Mouse (Mus musculus): Measurements from ENCODE around the gene Noc2l. TPM values are rescaled to one million over a fixed set of nuclear protein-coding genes. Genes with fewer than 3 reads are reported as not detected.
A peak's percentile ranks its signal among the peaks of the same experiment; 100 is the strongest.

Gene Noc2l
- 47.8 and 50.4 TPM in 2 replicates for polyA plus RNA-seq (2014; fragmentation: Nextera tagmentation; extraction: Ambion mirVana)

GRCm38 (mm10) chr4:156235808-156236533, at the start of gene Noc2l:
Gene Noc2l (plus strand): TSS chr4:156236010.
- under 1% methylated on average over 81 of the region's 90 CpGs for WGBS (ENCODE audit: insufficient replicate concordance)
- peaks cover 30% of the 10 kb centered on the region for H3K36me3 ChIP-seq (ENCODE audit: control insufficient read depth, insufficient read depth, low read length)
- H3K4me1 ChIP-seq (ENCODE audit: control insufficient read depth, insufficient read depth, low read length), result peaks cover 14% of the 10 kb centered on the region; the same call in 1 of the 2 replicates
- no peaks in the 10 kb centered on the region for H3K9me3 ChIP-seq (replicated peaks; ENCODE audit: control insufficient read depth, low read length)
- peak within 1 kb of the TSS; percentile 84 for H3K9ac ChIP-seq (ENCODE audit: low read depth, low read length)
- H3K4me2 ChIP-seq, result peak within 1 kb of the TSS; percentile 84
- no peaks in the 10 kb centered on the region for H3K27me3 ChIP-seq (ENCODE audit: control insufficient read depth, insufficient read depth, low read length)
- ATAC-seq (replicated peaks; ENCODE audit: insufficient number of reproducible peaks, low FRiP score, low TSS enrichment), result peak; percentile 80
- peak within 1 kb of the TSS; percentile 90 for H3K4me3 ChIP-seq (ENCODE audit: low read depth, low read length)
- H3K27ac ChIP-seq (ENCODE audit: low read depth, low read length), result peak within 1 kb of the TSS; percentile 91

GRCm38 (mm10) chr4:156188162-156188810, 47.5 kb upstream of the Noc2l start:
- Histone ChIP-seq H3K27ac (ENCODE audit: low read depth, low read length) (peak overlapping the region; percentile 37), H3K27me3 (ENCODE audit: control insufficient read depth, insufficient read depth, low read length) (no peaks in the 10 kb centered on the region), H3K4me1 (ENCODE audit: control insufficient read depth, insufficient read depth, low read length) (peaks cover 72% of the 10 kb centered on the region), H3K4me3 (ENCODE audit: low read depth, low read length) (no peak overlapping the region), H3K9me3 (replicated peaks; ENCODE audit: control insufficient read depth, low read length) (no peaks in the 10 kb centered on the region), H3K36me3 (ENCODE audit: control insufficient read depth, insufficient read depth, low read length) (peaks cover 6% of the 10 kb centered on the region; the same call in 1 of the 2 replicates), H3K4me2 (peak overlapping the region; percentile 36; the same call in 1 of the 2 replicates), H3K9ac (ENCODE audit: low read depth, low read length) (0 out of 2 replicates have a peak overlapping the region, but pooled peaks have one; percentile 34)
- WGBS (ENCODE audit: insufficient replicate concordance), result 63% methylated on average over 5 of the region's 5 CpGs
- no peak; the same call in 1 of the 2 replicates for ATAC-seq (replicated peaks; ENCODE audit: insufficient number of reproducible peaks, low FRiP score, low TSS enrichment)

GRCm38 (mm10) chr4:156188811-156189323, 46.9 kb upstream of the Noc2l start:
- H3K4me1 ChIP-seq (ENCODE audit: control insufficient read depth, insufficient read depth, low read length), result peaks cover 77% of the 10 kb centered on the region

GRCm38 (mm10) chr4:156192421-156193199, 43.2 kb upstream of the Noc2l start:
- Histone ChIP-seq H3K4me2 (no peak overlapping the region), H3K4me1 (ENCODE audit: control insufficient read depth, insufficient read depth, low read length) (peaks cover 65% of the 10 kb centered on the region), H3K9me3 (replicated peaks; ENCODE audit: control insufficient read depth, low read length) (no peaks in the 10 kb centered on the region), H3K4me3 (ENCODE audit: low read depth, low read length) (no peak overlapping the region), H3K27me3 (ENCODE audit: control insufficient read depth, insufficient read depth, low read length) (no peaks in the 10 kb centered on the region), H3K27ac (ENCODE audit: low read depth, low read length) (no peak overlapping the region), H3K36me3 (ENCODE audit: control insufficient read depth, insufficient read depth, low read length) (no peaks in the 10 kb centered on the region), H3K9ac (ENCODE audit: low read depth, low read length) (no peak overlapping the region)
- no peak for ATAC-seq (replicated peaks; ENCODE audit: insufficient number of reproducible peaks, low FRiP score, low TSS enrichment)
- WGBS (ENCODE audit: insufficient replicate concordance), result 40% methylated on average over 8 of the region's 8 CpGs

More at GRCm38 (mm10) chr4:156188811-156189323, 46.9 kb upstream of the Noc2l start:
- peak overlapping the region; percentile 36; the same call in 1 of the 2 replicates for H3K4me2 ChIP-seq
- no peak; the same call in 1 of the 2 replicates for ATAC-seq (replicated peaks; ENCODE audit: insufficient number of reproducible peaks, low FRiP score, low TSS enrichment)
- H3K4me3 ChIP-seq (ENCODE audit: low read depth, low read length), result no peak overlapping the region
- peaks cover 6% of the 10 kb centered on the region; the same call in 1 of the 2 replicates for H3K36me3 ChIP-seq (ENCODE audit: control insufficient read depth, insufficient read depth, low read length)
- no peaks in the 10 kb centered on the region for H3K9me3 ChIP-seq (replicated peaks; ENCODE audit: control insufficient read depth, low read length)
- H3K9ac ChIP-seq (ENCODE audit: low read depth, low read length), result peak overlapping the region; percentile 34; the same call in 1 of the 2 replicates
- no peaks in the 10 kb centered on the region for H3K27me3 ChIP-seq (ENCODE audit: control insufficient read depth, insufficient read depth, low read length)
- WGBS (ENCODE audit: insufficient replicate concordance), result 23% methylated on average over 6 of the region's 6 CpGs
- peak overlapping the region; percentile 37 for H3K27ac ChIP-seq (ENCODE audit: low read depth, low read length)

GRCm38 (mm10) chr4:156193200-156193590, 42.6 kb upstream of the Noc2l start:
- no peak overlapping the region for H3K9ac ChIP-seq (ENCODE audit: low read depth, low read length)
- H3K27me3 ChIP-seq (ENCODE audit: control insufficient read depth, insufficient read depth, low read length), result no peaks in the 10 kb centered on the region
- H3K4me2 ChIP-seq, result no peak overlapping the region
- WGBS (ENCODE audit: insufficient replicate concordance), result 16% methylated on average over 2 of the region's 2 CpGs
- no peaks in the 10 kb centered on the region for H3K36me3 ChIP-seq (ENCODE audit: control insufficient read depth, insufficient read depth, low read length)
- H3K27ac ChIP-seq (ENCODE audit: low read depth, low read length), result no peak overlapping the region
- H3K4me1 ChIP-seq (ENCODE audit: control insufficient read depth, insufficient read depth, low read length), result peaks cover 60% of the 10 kb centered on the region
- no peak overlapping the region for H3K4me3 ChIP-seq (ENCODE audit: low read depth, low read length)
- no peaks in the 10 kb centered on the region for H3K9me3 ChIP-seq (replicated peaks; ENCODE audit: control insufficient read depth, low read length)
- ATAC-seq (replicated peaks; ENCODE audit: insufficient number of reproducible peaks, low FRiP score, low TSS enrichment), result no peak

- WGBS (ENCODE audit: insufficient replicate concordance), result 66% methylated on average over 5 of the region's 5 CpGs
- H3K27me3 ChIP-seq (ENCODE audit: control insufficient read depth, insufficient read depth, low read length), result no peaks in the 10 kb centered on the region
- no peak overlapping the region for H3K9ac ChIP-seq (ENCODE audit: low read depth, low read length)
- H3K4me1 ChIP-seq (ENCODE audit: control insufficient read depth, insufficient read depth, low read length), result peaks cover 52% of the 10 kb centered on the region
- H3K27ac ChIP-seq (ENCODE audit: low read depth, low read length), result no peak overlapping the region
- no peaks in the 10 kb centered on the region for H3K9me3 ChIP-seq (replicated peaks; ENCODE audit: control insufficient read depth, low read length)
- ATAC-seq (replicated peaks; ENCODE audit: insufficient number of reproducible peaks, low FRiP score, low TSS enrichment), result no peak
- no peaks in the 10 kb centered on the region for H3K36me3 ChIP-seq (ENCODE audit: control insufficient read depth, insufficient read depth, low read length)
- H3K4me2 ChIP-seq, result no peak overlapping the region
- H3K4me3 ChIP-seq (ENCODE audit: low read depth, low read length), result no peak overlapping the region
These were observed 41.9 kb upstream of the Noc2l start for GRCm38 (mm10) chr4:156193906-156194305.

GRCm38 (mm10) chr4:156194346-156194745, 41.5 kb upstream of the Noc2l start:
- Histone ChIP-seq H3K27ac (ENCODE audit: low read depth, low read length) (no peak overlapping the region), H3K9me3 (replicated peaks; ENCODE audit: control insufficient read depth, low read length) (no peaks in the 10 kb centered on the region), H3K4me2 (peak overlapping the region; percentile 19; the same call in 1 of the 2 replicates), H3K9ac (ENCODE audit: low read depth, low read length) (no peak overlapping the region), H3K27me3 (ENCODE audit: control insufficient read depth, insufficient read depth, low read length) (no peaks in the 10 kb centered on the region), H3K36me3 (ENCODE audit: control insufficient read depth, insufficient read depth, low read length) (no peaks in the 10 kb centered on the region), H3K4me1 (ENCODE audit: control insufficient read depth, insufficient read depth, low read length) (peaks cover 48% of the 10 kb centered on the region), H3K4me3 (ENCODE audit: low read depth, low read length) (no peak overlapping the region)
- whole genome bisulfite sequencing (ENCODE audit: insufficient replicate concordance), result 46% methylated on average over 6 of the region's 6 CpGs
- no peak for ATAC-seq (replicated peaks; ENCODE audit: insufficient number of reproducible peaks, low FRiP score, low TSS enrichment)

Data from heart, embryonic 11.5 days (tissue).